Mouse (Mus musculus) monocyte, adult 5-6 weeks (primary cell): ENCODE data around the gene Cox14. TPM values are rescaled to one million over a fixed set of nuclear protein-coding genes. Genes with fewer than 3 reads are reported as not detected.
A peak's percentile ranks its signal among the peaks of the same experiment; 100 is the strongest.
"Not testable (repeated sequence)": the region's sequence is repeated elsewhere in the genome, so short reads cannot be mapped to it uniquely, and the experiment has no call there.

Experiments used
- ATAC-seq: fragments of 153-309, 156-312 bp; replicated peaks from 2 replicates; pipeline ENCODE4 v1.8.0; 2017; ENCODE audit warnings: mild to moderate bottlenecking; ENCODE audit not compliant: low TSS enrichment, insufficient number of reproducible peaks, severe bottlenecking, poor library complexity, low FRiP score
- total RNA-seq: library from RNA; stranded (forward); fragments of 200-1000, 200-491, 200-594 nt; gene quantifications from 3 replicates; pipeline ENCODE4 v1.2.3, GENCODE M21; 2017

Gene Cox14
- total RNA-seq, 1 experiment from 2014 or later = 55.3 TPM

- 0 out of 2 replicates have a peak, but pooled peaks have one; percentile 7 for ATAC-seq
Measured at GRCm38 (mm10) chr15:99771601-99772276, 46.3 kb downstream of the Cox14 start.

DNA sequence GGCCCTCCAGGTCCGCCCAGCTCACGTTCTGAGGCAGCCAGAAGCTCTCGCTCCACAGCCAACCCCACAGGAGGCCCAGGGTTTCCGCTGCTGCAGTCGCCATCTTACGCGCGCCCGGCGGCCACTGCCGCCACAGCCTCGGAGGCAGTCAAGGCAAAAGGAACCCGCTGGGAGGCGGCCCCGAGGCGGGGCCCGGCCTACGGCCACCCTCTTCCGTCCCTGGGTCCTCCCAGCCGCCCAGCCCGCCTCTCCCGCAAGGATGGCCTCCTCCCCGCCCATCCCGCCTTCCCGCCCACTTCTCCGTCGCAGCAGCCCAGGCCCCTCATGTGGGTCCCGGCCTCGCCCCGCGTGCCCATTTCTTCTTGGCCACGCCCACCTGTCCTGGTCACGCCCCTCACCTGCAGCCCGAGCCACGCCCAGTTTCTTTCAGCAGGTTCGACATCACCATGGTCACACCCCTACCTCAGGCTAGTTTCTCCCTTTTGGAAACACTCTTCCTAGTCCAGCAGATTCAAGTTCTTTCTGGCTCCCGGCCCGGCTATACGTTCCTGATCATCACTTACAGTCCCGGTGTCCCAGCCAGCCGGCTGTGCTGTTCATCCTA is 47.0 kb downstream of the Cox14 start:
- ATAC-seq = peak; percentile 84

GRCm38 (mm10) chr15:99772881-99772924 is 47.3 kb downstream of the Cox14 start, which contains the start of gene Cers5:
Gene Cers5 (minus strand): TSS chr15:99772885.
- not testable (repeated sequence) for ATAC-seq

GRCm38 (mm10) chr15:99772925-99773324 is 47.5 kb downstream of the Cox14 start:
- ATAC-seq = no peak

Other genes with a start within 250 kb of the Cox14 start
- 0.11 TPM in 1 of 3 replicates, not detected in the others for gene Faim2, start 197.5 kb upstream of the Cox14 start, total RNA-seq
- not detected in 3 replicates for gene Aqp2, start 146.6 kb upstream of the Cox14 start, total RNA-seq
- not detected in 3 replicates for gene Aqp5, start 134.8 kb upstream of the Cox14 start, total RNA-seq
- gene Aqp6, start 124.2 kb upstream of the Cox14 start, total RNA-seq = not detected in 3 replicates
- 16.4 to 36.9 TPM (median 17.8 TPM) in 3 replicates for gene Racgap1, start 74.0 kb upstream of the Cox14 start, total RNA-seq
- gene Asic1, start 55.2 kb upstream of the Cox14 start, total RNA-seq = not detected in 3 replicates
- gene Smarcd1, start 23.5 kb upstream of the Cox14 start, total RNA-seq = 24.4 to 29.5 TPM (median 24.5 TPM) in 3 replicates
- 11.3 TPM in 1 of 3 replicates, not detected in the others for gene Gm17349, start 20.1 kb upstream of the Cox14 start, total RNA-seq
- gene Gpd1, start 8.1 kb upstream of the Cox14 start, total RNA-seq = 0.75 to 3.8 TPM in 2 of 3 replicates, not detected in the other
- gene Cers5, start 47.3 kb downstream of the Cox14 start, total RNA-seq = 56.2 to 67.9 TPM (median 57.5 TPM) in 3 replicates
- 21.8 to 31.4 TPM (median 27.4 TPM) in 3 replicates for gene Lima1, start 149.8 kb downstream of the Cox14 start, total RNA-seq
- gene Fam186a, start 241.4 kb downstream of the Cox14 start, total RNA-seq = not detected in 3 replicates
- gene Larp4, start 244.4 kb downstream of the Cox14 start, total RNA-seq = 49.3 to 57.6 TPM (median 49.7 TPM) in 3 replicates